Mouse (Mus musculus) cerebellum, adult 11 months (tissue): ENCODE data around the gene Cyp21a1.
"Not testable (repeated sequence)": the region's sequence is repeated elsewhere in the genome, so short reads cannot be mapped to it uniquely, and the experiment has no call there.

Source experiments
- DNase-seq: peaks from one replicate; pipeline ENCODE4 v3.0.0; 2022

Gene Cyp21a1

DNA sequence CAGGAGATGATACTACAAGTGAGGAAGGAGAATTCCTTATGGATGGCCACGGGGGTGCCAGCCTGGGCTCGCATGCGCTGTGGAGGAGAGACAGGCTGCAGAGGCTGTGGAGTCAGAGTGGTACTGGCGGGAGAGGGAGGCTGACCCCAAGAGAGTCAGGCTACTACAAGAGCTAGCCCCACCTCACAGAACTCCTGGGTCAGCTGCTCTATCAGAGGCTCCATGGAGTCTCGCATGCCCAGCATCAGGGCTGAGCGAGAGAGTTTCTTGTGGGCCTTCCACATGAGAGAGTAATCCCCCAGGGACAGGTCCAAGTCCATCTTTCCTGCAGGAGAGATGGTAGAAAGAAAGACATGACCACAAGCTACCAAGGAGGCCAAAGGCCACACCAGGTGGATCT is 994 bp downstream of the Cyp21a1 start:
- DNase-seq = not testable (repeated sequence)

DNA sequence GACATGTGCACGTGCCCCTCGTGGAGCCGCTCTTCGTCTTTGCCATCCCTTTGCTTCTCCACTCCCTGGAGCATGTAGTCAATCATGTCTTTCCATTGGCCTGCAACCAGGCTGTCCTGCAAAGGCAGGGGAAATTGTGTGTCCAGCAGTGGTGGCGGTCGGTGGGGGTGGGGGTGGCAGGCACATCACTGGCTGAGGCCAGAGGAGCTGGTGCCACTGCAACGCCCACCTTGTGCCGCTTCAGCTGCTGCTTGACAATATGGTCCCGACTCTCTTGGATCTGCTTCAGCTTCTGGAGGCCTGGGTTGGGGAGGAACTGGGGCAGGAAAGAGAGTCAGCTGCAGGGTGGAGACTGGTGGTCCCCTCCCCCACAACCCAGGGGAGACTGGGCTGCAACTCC is 1.6 kb downstream of the Cyp21a1 start:
- not testable (repeated sequence) for DNase-seq

DNA sequence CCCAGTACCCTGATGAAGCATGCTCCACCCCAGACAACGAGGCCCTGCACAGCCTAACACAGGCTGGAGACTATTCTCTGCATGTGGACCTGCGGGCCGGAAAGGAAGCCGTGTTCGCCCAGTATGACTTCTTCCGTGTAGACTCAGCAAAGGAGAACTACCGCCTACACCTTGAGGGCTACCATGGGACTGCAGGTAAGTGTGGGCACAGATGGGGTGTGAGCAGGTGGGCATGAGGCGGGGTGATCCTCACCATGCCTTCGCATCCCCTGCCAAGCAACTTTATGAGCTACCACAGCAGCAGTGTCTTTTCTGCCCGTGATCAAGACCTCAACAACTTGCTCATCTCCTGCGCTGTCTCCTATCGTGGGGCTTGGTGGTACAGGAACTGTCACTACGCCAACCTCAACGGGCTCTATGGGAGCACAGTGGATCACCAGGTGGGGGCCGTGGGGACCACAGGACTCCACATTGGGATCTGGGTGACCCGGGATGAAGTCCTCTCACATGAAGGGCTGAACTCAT is 3.5 kb downstream of the Cyp21a1 start:
- not testable (repeated sequence) for DNase-seq

DNA sequence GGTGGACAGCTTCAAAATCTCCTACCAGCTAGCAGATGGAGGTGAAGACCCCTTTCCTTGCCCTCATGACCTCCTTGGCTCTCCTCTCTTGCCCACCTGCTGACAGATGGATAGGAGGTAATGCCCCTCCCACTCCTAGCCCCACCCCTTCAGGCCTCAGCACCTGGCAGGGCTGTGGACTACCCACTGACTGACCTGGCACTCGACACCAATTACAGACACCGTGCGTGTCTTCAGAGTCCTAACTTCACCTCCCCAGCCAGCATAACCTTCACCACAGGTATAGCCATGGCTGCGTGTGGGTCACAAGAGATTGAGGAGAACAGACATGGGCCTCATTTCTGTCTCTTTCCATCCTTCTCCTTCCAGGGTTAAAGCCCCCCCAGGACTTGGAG is 4.8 kb downstream of the Cyp21a1 start:
- DNase-seq = no peak

DNA sequence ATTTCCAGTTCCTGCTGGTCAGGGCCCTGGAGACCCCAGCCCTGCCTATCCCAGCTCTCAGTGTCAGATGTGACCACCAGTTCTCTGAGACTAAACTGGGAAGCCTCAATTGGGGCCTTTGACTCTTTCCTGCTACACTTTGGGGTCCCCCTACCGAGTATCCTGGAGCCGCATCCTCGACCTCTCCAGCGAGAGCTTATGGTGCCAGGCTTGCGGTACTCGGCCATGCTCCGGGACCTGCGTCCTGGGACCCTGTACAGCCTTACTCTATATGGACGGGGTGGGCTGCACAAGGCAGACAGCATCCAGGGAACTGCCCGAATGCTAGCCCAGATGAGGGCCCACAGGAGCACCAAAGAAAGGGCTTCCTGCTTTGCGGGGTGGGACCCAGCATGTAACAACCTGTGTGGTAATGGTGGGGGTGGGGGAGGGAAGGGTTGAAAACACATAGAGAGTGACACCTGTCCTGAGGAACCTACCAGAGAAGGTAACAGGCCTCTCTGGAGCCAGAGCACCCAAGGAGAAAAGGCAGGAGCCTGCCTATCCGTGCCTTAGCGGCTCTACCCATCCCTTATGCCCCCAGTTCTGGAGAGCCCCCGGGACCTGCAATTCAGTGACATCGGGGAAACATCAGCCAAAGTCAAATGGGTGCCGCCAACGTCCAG is 5.4 kb downstream of the Cyp21a1 start:
- DNase-seq = no peak

DNA sequence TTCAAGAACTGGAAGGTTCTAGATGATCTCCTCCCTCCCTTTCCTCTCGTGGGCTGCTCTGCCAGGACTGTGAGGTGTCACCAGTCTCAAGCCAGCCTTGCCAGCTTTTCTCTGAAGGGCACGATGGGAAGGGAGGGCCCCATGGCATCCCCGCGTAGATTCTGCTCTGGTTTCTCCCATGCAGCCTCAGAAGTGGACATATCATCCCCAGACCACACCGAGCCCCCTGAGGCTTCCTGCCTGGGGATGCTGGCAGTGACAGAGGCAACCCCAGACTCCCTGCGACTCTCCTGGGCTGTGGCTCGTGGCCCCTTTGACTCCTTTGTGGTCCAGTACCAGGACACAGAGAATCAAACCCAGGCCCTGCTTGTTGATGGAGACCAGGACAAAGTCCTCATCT is 6.3 kb downstream of the Cyp21a1 start:
- DNase-seq = not testable (repeated sequence)

DNA sequence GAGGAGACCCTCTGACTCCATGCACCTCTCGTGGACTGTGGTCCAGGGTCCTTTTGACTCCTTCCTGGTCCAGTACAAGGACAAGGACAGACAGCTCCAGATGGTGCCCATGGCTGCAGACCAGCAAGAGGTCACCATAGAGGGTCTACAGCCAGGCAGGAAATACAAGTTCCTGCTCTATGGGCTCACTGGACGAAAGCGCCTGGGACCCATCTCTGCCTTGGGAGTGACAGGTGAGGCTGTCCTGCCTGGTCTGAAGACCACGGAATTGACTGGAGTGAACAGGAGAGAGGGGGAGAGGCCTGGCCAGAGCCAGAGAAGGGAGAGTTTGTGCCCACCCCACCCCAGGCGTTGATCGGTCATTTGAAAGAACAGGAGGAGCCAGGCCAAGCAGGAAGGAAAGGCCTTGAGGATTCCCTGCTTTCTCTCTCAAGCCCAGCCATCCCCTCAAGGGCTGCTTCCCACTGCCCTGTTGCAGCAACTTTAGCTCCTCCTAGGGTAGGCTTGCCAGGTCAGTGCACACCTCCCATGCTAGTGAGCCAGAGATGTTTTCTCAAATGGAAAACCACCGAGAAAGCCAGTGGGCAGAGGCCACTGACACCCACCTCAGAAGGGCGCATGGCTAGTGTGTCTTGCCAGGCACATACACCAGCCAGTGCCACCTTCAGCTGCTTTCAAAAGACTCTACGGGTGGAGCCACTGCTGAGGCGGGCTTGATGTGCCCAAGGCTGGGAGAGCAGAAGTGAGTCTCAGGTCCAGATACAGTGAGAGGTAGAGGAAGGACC is 7.0 kb downstream of the Cyp21a1 start:
- DNase-seq = not testable (repeated sequence)

DNA sequence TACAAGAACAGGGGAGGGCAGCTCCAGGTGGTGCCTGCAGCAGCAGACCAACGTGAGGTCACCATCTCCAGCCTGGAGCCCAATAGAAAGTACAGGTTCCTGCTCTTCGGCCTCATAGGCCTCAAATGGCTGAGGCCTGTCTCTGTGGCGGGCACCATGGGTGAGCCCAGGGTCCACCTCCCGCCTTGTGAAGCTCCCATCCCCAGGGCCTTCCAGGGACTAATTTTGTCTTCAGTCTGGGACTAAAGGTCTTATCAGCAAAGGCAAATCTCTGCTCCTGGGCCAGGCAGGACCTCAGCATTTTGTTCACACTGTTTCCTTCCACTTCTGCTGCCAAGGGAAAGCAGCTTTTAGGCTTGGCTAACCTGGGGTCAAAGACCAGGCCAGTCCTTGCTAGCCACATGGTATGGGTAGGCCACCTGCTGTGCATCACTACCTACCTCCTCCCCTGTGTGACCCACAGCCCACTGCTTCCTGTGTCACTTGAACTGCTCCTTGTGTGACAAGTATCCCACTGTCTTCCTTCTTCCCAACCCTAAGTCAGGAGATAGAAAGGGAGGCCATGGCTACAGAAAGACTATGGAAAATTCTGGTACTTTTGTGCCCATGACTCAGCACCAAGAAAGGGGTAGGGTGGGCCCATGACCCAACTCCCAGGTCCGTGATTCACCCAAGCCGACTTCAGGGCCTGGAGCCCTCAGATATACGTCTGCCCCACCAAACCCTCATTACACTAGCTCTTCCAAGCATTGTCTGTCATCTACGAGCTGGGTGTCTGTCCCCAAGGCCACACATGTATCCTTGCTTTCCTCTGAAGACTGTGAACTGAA is 7.8 kb downstream of the Cyp21a1 start:
- no peak for DNase-seq

DNA sequence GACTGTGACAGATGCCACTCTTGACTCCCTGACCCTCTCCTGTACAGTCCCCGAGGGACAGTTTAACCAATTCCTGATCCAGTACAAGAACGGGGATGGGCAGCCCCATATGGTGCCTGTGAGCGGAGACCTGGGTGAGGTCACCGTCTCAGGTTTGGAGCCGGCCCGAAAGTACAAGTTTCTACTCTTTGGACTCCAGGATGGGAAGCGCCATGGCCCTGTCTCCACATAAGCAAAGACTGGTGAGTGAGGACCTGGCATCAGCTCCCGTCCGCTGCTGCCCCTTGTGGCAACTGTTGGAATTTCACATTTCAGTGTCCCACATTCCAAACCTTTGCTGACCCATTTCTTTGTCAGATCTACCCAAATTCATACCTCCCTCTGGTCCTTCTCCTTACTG is 8.7 kb downstream of the Cyp21a1 start:
- peak; percentile 25 for DNase-seq

DNA sequence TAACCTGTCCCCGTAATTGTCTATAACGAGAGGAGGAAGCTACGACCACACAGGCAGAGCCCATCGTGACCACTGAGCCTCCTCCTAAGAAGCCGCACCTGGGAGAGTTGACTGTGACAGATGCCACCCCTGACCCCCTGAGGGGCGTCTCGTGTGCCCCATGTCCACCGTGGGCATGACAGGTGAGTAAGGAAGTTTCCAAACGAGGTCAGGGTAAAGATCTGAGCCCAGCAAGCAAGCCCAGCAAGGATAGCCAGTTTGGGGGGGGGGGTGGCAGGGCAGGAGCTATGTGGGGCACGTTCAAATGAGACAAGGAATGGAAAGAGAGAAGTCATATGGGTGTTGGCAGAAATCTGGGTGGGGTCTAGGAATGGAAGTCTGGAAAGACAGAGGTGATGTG is 9.3 kb downstream of the Cyp21a1 start:
- no peak for DNase-seq

DNA sequence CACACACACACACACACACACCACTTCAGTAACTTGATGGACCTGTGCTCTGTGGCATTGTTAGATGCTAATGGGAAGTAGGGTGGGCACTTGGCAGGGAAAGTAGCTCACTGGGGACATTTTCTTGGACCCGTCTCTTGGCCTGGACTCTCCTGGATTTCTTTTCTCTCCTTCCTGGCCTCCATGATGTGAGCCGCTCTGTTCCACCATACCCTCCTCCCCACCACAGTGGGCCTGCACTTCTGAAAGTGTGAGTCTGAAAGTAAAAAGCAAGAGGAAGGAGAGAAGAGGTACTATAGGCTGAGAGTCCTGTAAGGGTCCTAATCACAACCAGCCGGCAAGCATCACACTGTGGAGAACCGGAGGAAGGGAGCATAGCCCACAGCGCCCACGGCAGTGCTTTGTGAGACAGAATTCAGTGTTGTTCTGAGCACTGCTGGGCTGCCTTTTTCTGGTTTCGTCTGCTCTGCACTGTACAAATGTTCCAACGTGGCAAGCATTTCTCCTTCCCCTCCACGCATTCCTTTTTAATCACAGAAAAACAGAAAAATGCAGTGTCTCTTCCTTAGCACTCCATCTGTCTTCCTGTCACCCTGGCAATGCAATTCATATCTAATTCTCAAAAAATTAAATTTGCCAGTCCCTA is 26.6 kb downstream of the Cyp21a1 start:
- no peak for DNase-seq

DNA sequence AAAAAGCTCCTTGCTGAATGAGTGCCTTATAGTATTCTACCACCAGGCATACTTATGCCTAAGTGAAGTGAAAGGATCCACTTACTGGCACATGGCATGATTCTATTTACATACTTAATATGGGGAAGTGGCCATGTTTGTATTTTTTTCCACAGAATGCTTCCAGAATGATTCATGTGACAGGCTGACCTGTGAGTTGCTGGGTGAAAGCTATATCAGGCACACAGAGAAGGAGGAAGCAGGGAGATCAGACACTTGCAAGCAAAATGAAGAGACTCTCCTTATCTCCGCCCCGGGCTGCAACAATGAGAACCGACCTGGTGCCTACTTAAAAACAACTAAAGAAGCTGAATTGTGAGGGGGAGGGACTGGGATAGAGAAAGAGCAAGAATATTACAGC is 42.9 kb downstream of the Cyp21a1 start:
- DNase-seq = no peak
